Mouse (Mus musculus) monocyte, adult 5-6 weeks (primary cell): Measurements from ENCODE around the gene Msl1. TPM values are rescaled to one million over a fixed set of nuclear protein-coding genes. Genes with fewer than 3 reads are reported as not detected.

ENCODE experiments used
- ATAC-seq: fragments of 153-309, 156-312 bp; replicated peaks from 2 replicates; pipeline ENCODE4 v1.8.0; 2017; ENCODE audit warnings: mild to moderate bottlenecking; ENCODE audit not compliant: low TSS enrichment, insufficient number of reproducible peaks, severe bottlenecking, poor library complexity, low FRiP score
- total RNA-seq: library from RNA; stranded (forward); fragments of 200-1000, 200-491, 200-594 nt; gene quantifications from 3 replicates; pipeline ENCODE4 v1.2.3, GENCODE M21; 2017

Gene Msl1
- total RNA-seq, 1 experiment from 2014 or later: 125 TPM

GRCm38 (mm10) chr11:98829091-98829775 is 33.9 kb downstream of the Msl1 start:
- peak; percentile 73 for ATAC-seq

- no peak for ATAC-seq
Observed at GRCm38 (mm10) chr11:98829875-98830274, 34.6 kb downstream of the Msl1 start.

GRCm38 (mm10) chr11:98835296-98835695 is 40.0 kb downstream of the Msl1 start:
- no peak for ATAC-seq

GRCm38 (mm10) chr11:98835725-98836124 is 40.4 kb downstream of the Msl1 start:
- no peak for ATAC-seq

- no peak for ATAC-seq
Observed at GRCm38 (mm10) chr11:98836128-98836527, 40.8 kb downstream of the Msl1 start.

- ATAC-seq: peak; percentile 52; the same call in 1 of the 2 replicates
Observed at GRCm38 (mm10) chr11:98836651-98837141, 41.4 kb downstream of the Msl1 start, which contains the start of gene Rapgefl1. Gene Rapgefl1 (plus strand): TSS chr11:98836785.

GRCm38 (mm10) chr11:98837231-98837704 is 42.0 kb downstream of the Msl1 start:
- no peak for ATAC-seq

- no peak for ATAC-seq
Observed at GRCm38 (mm10) chr11:98837917-98838316, 42.6 kb downstream of the Msl1 start.

GRCm38 (mm10) chr11:98838512-98838911 is 43.2 kb downstream of the Msl1 start:
- ATAC-seq: no peak

GRCm38 (mm10) chr11:98839402-98839801 is 44.1 kb downstream of the Msl1 start:
- no peak for ATAC-seq

- ATAC-seq: no peak
Observed at GRCm38 (mm10) chr11:98839897-98840296, 44.6 kb downstream of the Msl1 start.

GRCm38 (mm10) chr11:98846016-98846415 is 50.7 kb downstream of the Msl1 start:
- ATAC-seq: no peak

GRCm38 (mm10) chr11:98846865-98847604 is 51.7 kb downstream of the Msl1 start:
- ATAC-seq: no peak

GRCm38 (mm10) chr11:98849196-98849894 is 54.0 kb downstream of the Msl1 start:
- ATAC-seq: no peak

- ATAC-seq: no peak
Observed at GRCm38 (mm10) chr11:98850100-98851093, 55.1 kb downstream of the Msl1 start.

GRCm38 (mm10) chr11:98854116-98854515 is 58.8 kb downstream of the Msl1 start:
- ATAC-seq: no peak

- ATAC-seq: no peak
Observed at GRCm38 (mm10) chr11:98854659-98855058, 59.3 kb downstream of the Msl1 start.
